Mouse (Mus musculus) testis, adult 2 months (tissue): ENCODE data around the gene Mitf. TPM values are rescaled to one million over a fixed set of nuclear protein-coding genes. Genes with fewer than 3 reads are reported as not detected.

ENCODE experiments used
- H3K27ac ChIP-seq: fragments of 200-500 bp; 2 replicates; pipeline ENCODE4 v1.5.1; 2012; ENCODE audit warnings: low read depth, low read length; ENCODE audit not compliant: control insufficient read depth, insufficient read depth
- H3K27me3 ChIP-seq: fragments of 200-500 bp; 2 replicates; pipeline ENCODE4 v1.6.1; 2012; ENCODE audit warnings: mild to moderate bottlenecking, low read length, moderate library complexity; ENCODE audit not compliant: control insufficient read depth, insufficient read depth
- H3K36me3 ChIP-seq: fragments of 200-500 bp; 2 replicates; pipeline ENCODE4 v1.6.1; 2012; ENCODE audit warnings: mild to moderate bottlenecking, low read length; ENCODE audit not compliant: control insufficient read depth, insufficient read depth
- H3K4me1 ChIP-seq: fragments of 200-500 bp; 2 replicates; pipeline ENCODE4 v1.6.1; 2012; ENCODE audit warnings: low read length; ENCODE audit not compliant: control insufficient read depth, insufficient read depth
- H3K4me3 ChIP-seq: fragments of 200-500 bp; 2 replicates; pipeline ENCODE4 v1.5.1; 2012; ENCODE audit warnings: low read depth, mild to moderate bottlenecking, low read length, moderate library complexity, mixed read lengths; ENCODE audit not compliant: control insufficient read depth
- CTCF ChIP-seq: fragments of 200-500 bp; IDR thresholded peaks from 2 replicates; pipeline ENCODE4 v1.5.1; 2012; ENCODE audit warnings: low read depth, mild to moderate bottlenecking, inconsistent platforms, low read length, moderate library complexity; ENCODE audit not compliant: control insufficient read depth, insufficient read depth, insufficient replicate concordance
- POLR2A ChIP-seq: fragments of 200-500 bp; IDR thresholded peaks from 2 replicates; pipeline ENCODE4 v1.6.1; 2012; ENCODE audit warnings: low read depth, mild to moderate bottlenecking, inconsistent platforms, low read length, moderate library complexity; ENCODE audit not compliant: control insufficient read depth
- polyA plus RNA-seq: library from polyadenylated mRNA; depleted of rRNA; stranded (reverse); fragments of >200 nt; gene quantifications from 2 replicates; pipeline ENCODE4 v1.2.3, GENCODE M21; 2012

Gene Mitf
- polyA plus RNA-seq, 1 experiment, result 0.72 TPM

GRCm38 (mm10) chr6:97806051-97806450 lies 801 bp upstream of the Mitf start:
- H3K27ac ChIP-seq, result no peak overlapping the region
- TF ChIP-seq POLR2A, result no peak
- no peak for TF ChIP-seq CTCF
- H3K36me3 ChIP-seq, result no peaks in the 10 kb centered on the region
- H3K4me3 ChIP-seq, result no peak overlapping the region
- H3K4me1 ChIP-seq, result peaks cover 3% of the 10 kb centered on the region; the same call in 1 of the 2 replicates
- no peaks in the 10 kb centered on the region for H3K27me3 ChIP-seq

GRCm38 (mm10) chr6:97814191-97814590 lies 7.3 kb downstream of the Mitf start:
- H3K27ac ChIP-seq, result no peak overlapping the region
- no peaks in the 10 kb centered on the region for H3K36me3 ChIP-seq

GRCm38 (mm10) chr6:97815723-97816122 lies 8.9 kb downstream of the Mitf start:
- H3K27ac ChIP-seq, result no peak overlapping the region
- TF ChIP-seq POLR2A, result no peak
- no peak for TF ChIP-seq CTCF
- H3K4me1 ChIP-seq, result no peaks in the 10 kb centered on the region
- H3K36me3 ChIP-seq, result no peaks in the 10 kb centered on the region
- H3K4me3 ChIP-seq, result no peak overlapping the region
- H3K27me3 ChIP-seq, result no peaks in the 10 kb centered on the region

More at GRCm38 (mm10) chr6:97814191-97814590, 7.3 kb downstream of the Mitf start:
- no peaks in the 10 kb centered on the region for H3K27me3 ChIP-seq
- H3K4me3 ChIP-seq, result no peak overlapping the region
- H3K4me1 ChIP-seq, result no peaks in the 10 kb centered on the region
- TF ChIP-seq POLR2A (no peak), CTCF (no peak)

- TF ChIP-seq POLR2A (no peak), CTCF (no peak)
- Histone ChIP-seq H3K27me3 (no peaks in the 10 kb centered on the region), H3K4me1 (no peaks in the 10 kb centered on the region), H3K36me3 (no peaks in the 10 kb centered on the region), H3K27ac (no peak overlapping the region), H3K4me3 (no peak overlapping the region)
These were observed 10.0 kb downstream of the Mitf start for GRCm38 (mm10) chr6:97816806-97817205.

- H3K4me3 ChIP-seq, result no peak overlapping the region
- TF ChIP-seq POLR2A (no peak), CTCF (no peak)
- H3K4me1 ChIP-seq, result no peaks in the 10 kb centered on the region
- H3K36me3 ChIP-seq, result no peaks in the 10 kb centered on the region
- H3K27me3 ChIP-seq, result no peaks in the 10 kb centered on the region
- no peak overlapping the region for H3K27ac ChIP-seq
These were observed 11.3 kb downstream of the Mitf start for GRCm38 (mm10) chr6:97818128-97818527.

GRCm38 (mm10) chr6:97818948-97819347 lies 12.1 kb downstream of the Mitf start:
- H3K4me1 ChIP-seq, result no peaks in the 10 kb centered on the region
- H3K4me3 ChIP-seq, result no peak overlapping the region

GRCm38 (mm10) chr6:97820505-97820904 lies 13.7 kb downstream of the Mitf start:
- no peak overlapping the region for H3K4me3 ChIP-seq
- no peak for TF ChIP-seq POLR2A
- TF ChIP-seq CTCF, result no peak
- no peaks in the 10 kb centered on the region for H3K4me1 ChIP-seq
- H3K36me3 ChIP-seq, result no peaks in the 10 kb centered on the region
- no peaks in the 10 kb centered on the region for H3K27me3 ChIP-seq
- no peak overlapping the region for H3K27ac ChIP-seq

More at GRCm38 (mm10) chr6:97818948-97819347, 12.1 kb downstream of the Mitf start:
- H3K36me3 ChIP-seq, result no peaks in the 10 kb centered on the region
- TF ChIP-seq POLR2A, result no peak
- no peak for TF ChIP-seq CTCF
- H3K27me3 ChIP-seq, result no peaks in the 10 kb centered on the region
- H3K27ac ChIP-seq, result no peak overlapping the region

GRCm38 (mm10) chr6:97821811-97822210 lies 15.0 kb downstream of the Mitf start:
- TF ChIP-seq POLR2A (no peak), CTCF (no peak)
- no peak overlapping the region for H3K27ac ChIP-seq
- no peaks in the 10 kb centered on the region for H3K27me3 ChIP-seq
- H3K4me3 ChIP-seq, result no peak overlapping the region
- no peaks in the 10 kb centered on the region for H3K36me3 ChIP-seq
- H3K4me1 ChIP-seq, result no peaks in the 10 kb centered on the region

GRCm38 (mm10) chr6:97826642-97827275 lies 19.9 kb downstream of the Mitf start:
- H3K27me3 ChIP-seq, result no peaks in the 10 kb centered on the region
- no peak overlapping the region for H3K4me3 ChIP-seq
- H3K27ac ChIP-seq, result no peak overlapping the region
- no peaks in the 10 kb centered on the region for H3K4me1 ChIP-seq
- no peaks in the 10 kb centered on the region for H3K36me3 ChIP-seq
- no peak for TF ChIP-seq CTCF
